Mouse (Mus musculus) frontal cortex, postnatal 14 days (tissue): Measurements from ENCODE around the gene Cstf2.
A peak's percentile ranks its signal among the peaks of the same experiment; 100 is the strongest.

Experiments
- DNase-seq, 2 experiments: peaks; one replicate each; pipeline ENCODE4 v3.0.0; 2022; ENCODE audit warnings: low spot score in 2 of 2

The Cstf2 gene

DNA sequence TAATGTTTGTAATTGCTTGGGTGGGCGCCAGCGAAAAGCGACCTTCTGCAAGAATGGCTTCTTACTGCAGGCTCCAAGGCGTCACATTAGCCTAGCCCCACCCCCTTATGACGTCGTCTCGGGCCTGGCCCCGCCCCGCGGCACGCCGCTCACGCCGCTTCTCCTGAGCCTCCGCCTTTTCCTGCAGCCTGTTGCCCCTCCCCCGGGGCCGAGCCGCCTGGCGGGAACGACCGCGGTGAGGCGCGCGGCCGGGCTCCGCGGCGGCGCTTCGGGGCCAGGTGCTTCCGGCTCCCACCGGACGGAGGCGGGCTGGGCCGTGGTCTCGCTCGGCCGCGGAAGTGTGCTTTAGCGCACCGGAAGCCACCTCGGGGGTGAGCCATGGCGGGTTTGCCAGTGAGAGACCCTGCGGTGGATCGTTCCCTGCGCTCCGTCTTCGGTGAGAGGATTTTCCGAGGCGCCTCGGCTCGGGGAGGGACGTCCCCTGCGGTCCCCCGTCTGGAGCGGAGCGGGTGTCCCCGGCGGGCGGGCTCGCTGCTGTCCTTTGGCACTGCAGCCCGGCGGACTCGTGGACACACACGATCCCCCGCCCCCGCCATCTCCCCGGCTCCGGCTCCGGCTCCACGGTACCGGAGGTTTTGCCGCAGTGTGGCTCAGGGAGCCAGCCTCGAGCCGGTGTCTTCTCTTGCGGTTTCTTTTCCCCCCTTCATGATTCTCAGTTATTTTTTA is at the start of gene Cstf2:
Cstf2 (plus strand) TSS at position 201 of the 726 bp plus-strand sequence.
- peak; percentile 92 to 93 for DNase-seq

DNA sequence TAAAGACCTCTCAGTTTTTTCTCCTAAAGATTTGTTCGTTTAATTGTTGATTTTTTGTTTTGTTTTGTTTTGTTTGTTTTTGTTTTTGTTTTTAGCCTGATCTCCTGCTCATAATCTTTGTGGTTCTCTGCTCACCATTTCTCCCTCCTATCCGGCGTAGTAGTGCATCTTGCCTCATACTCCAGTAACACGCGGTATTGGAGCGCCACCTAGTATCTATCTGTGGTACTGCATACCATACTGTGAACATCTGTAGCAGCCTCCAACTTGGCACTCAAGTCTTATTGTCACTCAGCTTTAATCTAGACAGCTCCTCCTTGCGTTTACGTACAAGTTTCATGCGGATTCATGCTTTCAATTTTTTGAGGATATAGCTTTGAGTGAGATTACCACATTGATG is 40.0 kb upstream of the Cstf2 start:
- peak; percentile 20 to 60 for DNase-seq

DNA sequence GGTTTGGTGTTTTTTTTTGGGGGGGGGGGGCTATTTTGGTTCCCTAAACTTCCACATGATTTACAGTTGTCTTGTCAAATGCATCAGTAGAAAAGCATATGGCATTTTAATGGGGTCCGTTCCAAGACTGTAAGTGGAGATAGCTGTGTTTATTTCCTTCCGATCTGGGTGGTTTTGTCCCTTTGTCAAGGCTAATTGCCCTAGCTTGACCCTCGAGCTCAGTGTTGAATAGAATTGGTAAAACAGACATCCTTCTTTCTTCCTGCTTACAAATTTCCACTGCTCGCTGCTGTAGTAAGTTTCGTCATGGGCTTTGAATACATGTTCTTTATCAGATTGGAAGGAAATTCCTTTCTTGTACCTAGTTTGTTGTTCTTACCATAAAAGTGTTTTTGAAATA is 38.3 kb upstream of the Cstf2 start:
- DNase-seq, result no peak

DNA sequence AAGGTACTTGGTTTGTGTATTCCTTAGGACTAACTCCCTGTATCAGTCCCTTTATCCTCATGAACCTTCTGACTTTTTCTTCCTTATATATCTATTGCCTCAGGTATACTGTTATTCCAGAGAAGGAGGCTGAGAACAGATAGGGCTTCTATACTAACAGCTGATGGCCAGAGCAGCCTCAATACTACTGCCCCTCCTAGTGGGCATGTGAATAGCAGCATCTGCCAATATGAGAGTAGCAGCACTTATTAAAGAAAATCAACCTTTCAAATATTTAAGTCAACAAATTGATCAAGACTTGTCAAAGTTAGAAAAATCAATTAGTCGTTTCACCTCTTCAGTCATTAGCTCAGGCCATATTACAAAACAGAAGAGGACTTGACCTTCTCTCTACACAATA is 10.0 kb upstream of the Cstf2 start:
- no peak for DNase-seq

DNA sequence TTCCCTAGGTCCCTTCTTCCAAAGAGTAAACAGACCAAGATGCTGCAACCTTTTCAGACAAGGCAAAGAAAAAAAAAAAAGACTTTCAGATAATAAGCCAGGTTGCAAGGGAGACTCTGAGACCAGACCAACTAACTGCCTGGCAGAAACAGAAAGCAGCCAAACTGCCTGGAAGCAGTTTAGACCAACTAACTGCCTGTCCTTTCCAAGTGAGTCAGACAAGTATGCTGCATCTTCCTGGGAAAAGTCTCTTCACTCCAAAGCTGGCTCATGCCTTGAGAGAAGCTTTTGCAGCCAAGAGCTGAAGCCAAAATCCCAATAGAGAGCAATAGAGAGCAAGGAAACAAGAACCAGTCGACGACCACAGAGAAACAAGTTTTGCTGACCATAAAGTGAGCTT is 2.1 kb upstream of the Cstf2 start:
- no peak for DNase-seq

DNA sequence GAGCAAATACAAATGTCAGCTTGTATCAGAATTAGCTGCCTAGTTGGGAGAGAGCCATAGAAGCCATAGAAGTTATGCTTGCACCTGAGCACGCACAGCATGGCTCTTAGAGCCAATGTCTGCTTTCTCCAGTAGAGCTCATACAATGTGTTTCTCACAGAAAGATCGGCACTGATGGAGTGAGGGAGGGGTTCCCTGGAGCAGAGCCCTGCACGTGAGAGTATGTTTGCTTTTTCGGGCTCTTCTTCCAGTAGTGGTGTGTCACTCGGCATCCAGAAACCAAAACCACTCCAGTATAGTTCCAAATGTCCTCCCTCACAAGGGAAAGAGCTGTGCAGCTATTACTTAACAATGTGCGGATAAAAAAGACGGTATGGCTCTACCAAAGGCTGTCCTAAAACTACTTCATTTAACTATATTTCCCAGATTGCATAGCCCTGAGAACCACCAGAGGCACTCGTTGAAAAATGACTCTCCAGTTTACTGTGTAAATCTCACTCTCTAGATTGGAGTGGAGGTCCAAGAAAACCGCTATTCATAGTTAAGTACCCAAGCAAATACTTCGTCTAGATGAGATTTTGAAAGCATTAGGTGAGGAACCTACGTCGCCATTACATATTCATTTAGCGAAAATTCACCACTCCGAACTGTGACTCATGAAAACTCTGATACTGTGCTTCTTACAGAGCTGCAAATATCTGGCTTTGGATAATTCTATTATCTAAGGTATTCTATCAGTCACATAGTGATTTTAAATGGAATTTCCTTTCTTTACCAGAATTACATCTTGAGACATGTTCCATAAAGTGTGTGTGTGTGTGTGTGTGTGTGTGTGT is 729 bp upstream of the Cstf2 start:
- no peak for DNase-seq

DNA sequence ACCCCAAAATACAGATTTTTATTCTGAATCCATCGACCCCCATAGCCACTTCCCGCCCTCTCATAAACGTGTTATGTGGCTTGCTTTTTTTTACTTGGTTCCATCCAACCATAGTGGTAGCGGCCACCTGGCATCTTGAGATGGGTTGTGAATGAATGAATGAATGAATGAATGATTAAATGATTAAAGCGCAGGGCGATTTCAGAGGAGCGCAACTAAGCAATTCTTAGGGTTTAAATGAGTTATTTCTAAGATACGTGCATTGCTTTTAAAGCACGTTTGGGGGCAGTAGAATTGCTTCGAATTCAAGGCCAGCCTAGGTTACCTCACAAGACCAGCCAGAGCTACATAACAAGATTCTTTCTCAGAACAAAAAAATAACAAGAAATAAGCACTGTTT is 777 bp downstream of the Cstf2 start:
- DNase-seq, result peak in 1 of 2 experiments; percentile 6

DNA sequence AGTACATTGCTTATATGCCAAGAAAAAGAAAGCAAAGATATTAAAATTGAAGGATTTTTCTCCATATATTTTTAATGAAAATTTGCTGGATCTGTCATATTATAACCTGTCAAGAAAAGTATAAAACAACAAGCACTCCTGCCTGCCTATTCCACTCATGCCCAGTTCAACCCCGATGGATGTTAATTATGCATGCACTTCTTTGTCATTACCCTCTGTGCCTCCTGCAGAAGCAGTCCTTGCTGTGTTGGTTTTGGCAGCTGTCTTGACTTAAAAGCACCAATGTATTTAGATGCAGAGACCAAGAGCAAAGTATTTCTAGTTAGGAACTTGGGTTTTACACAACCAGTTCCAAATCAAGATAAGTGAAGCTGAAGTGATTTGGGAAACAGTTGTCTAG is 26.5 kb downstream of the Cstf2 start:
- DNase-seq, result no peak

DNA sequence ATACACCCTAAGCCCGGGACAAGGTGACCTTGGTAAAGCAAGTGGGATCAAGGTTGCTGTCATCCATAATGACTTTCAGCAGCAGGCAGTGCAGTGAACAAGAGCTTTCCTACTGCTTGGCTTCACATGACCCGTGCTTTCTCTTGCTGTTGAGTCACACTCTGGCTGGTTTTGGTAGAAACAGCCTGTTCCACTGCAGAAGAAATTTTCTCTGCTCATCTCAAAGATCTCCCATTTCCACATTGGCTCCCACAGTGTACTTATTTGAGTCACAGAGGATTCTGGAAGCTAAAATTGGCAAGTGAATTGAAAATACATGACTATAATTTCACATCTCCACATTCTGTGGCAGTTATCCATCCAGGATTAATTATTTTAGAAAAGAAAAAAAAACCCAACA is 43.7 kb downstream of the Cstf2 start:
- peak; percentile 3 to 7 for DNase-seq

DNA sequence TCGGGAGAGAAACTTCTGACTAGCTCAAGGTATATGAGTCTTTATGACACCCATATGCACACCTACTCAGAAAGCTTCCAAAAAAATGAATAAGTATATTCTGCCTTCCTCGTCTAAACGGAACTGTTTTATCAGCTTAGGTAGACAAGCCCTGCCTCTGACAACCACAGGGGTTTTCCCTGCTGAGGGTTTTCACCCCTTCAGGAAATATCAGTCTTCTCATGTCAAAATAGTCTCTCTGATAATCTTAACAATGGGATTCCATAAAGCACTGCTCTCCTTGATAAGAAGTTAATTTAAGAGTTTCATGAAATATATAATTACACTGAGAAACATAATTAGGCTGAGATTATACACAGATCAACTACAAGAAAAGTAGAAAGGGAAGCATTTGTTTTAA is 52.8 kb downstream of the Cstf2 start:
- no peak for DNase-seq

DNA sequence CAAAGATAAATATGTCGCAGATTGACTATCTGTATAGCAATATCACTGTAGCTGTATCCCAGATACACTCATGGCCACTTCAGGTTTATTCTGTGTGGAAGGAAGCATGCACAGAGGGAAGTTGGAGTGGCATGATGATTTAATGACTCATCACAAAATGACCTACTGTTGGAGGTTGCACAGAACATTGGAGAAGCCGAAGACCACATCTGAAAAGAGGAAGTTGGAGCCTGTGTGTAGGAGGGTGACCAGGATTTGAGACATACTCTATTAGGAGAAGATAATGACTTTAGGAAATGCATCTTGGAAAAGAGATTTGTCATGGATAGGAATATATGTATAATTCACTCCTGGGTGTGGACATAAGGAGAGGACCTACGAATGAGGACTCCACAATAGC is 57.4 kb downstream of the Cstf2 start:
- no peak for DNase-seq

DNA sequence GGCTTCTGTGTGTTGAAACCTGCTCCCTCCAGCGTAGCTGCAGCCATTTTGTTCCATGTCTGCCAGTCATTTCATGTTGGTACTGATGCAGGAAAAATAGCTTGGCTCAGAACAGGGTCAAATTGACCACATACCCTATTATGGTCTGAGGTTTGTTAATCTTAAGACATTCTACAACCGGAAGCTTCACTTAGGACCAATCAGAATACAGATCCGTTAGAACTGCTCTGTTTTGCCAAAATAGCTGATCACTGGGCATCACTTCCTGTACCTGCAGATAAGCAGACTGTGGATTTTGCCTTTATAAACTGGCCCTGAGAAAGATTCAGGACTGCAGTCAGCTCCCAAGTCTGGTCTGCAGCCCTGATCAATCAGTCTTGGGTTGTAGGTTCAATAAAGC is 69.6 kb downstream of the Cstf2 start:
- no peak for DNase-seq

DNA sequence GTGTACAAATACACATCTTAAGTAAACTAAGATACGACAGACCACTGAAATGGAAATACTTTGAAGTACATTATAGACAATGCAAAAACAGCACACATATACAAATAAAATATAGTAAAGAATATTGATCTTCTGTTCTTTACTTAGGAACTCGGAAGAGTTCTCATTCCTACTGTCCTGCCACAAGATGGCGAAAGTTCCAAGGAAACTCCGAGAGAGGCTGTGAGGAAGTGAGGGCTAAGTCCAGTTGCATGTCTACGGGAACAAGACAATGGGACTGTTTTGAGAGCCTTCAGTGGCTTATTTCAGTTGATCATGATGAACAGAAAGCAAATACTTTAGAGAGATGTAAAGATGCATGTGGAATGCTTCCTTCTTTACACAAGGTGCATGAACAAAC is 73.3 kb downstream of the Cstf2 start:
- DNase-seq, result no peak

DNA sequence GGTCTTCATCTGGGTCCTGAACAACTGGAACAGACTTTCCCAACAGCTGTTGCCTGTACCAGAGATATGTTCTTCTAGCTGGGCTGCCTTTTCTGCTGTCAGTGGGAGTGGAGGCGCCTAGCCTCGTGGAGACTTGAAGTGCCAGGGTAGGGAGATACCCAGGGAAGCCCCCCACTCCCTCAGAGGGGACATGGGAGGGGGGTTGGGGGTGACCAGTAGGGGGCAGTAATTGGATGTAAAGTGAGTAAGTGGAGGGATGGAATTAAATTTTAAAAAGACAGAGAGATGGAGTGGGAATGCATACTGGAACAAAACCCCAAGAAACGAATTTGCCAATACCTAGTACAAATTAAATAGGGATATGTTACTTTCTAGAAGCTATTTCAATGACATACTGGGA is 74.8 kb downstream of the Cstf2 start:
- no peak for DNase-seq
